Mouse (Mus musculus) CH12.LX (cell line): ENCODE measurements around the gene Cand1.

ENCODE experiments used
- CTCF ChIP-seq, 2 experiments: IDR thresholded peaks in 1 of 2; conservative IDR thresholded peaks in 1 of 2; 2 replicates each; pipeline ENCODE4 v1.5.1; 2011 to 2012; ENCODE audit warnings: low read depth in 2 of 2, low read length in 2 of 2, improper control_type of control experiment in 1 of 2, inconsistent platforms in 1 of 2, mild to moderate bottlenecking in 1 of 2, moderate library complexity in 1 of 2
- JUND ChIP-seq: conservative IDR thresholded peaks from 2 replicates; pipeline ENCODE4 v1.6.1; 2011; ENCODE audit warnings: low read depth, low read length, improper control_type of control experiment
- MYC ChIP-seq: IDR thresholded peaks from 2 replicates; pipeline ENCODE4 v1.6.1; 2011; ENCODE audit warnings: low read depth, mild to moderate bottlenecking, improper control_type of control experiment, low read length
- NELFE ChIP-seq: IDR thresholded peaks from 2 replicates; pipeline ENCODE4 v1.6.1; 2011; ENCODE audit warnings: low read depth, low read length, improper control_type of control experiment

- TF ChIP-seq MYC (no peak), JUND (no peak), CTCF (conservative IDR thresholded peaks at IDR 0.05 in 1 of 2, IDR thresholded peaks at IDR 0.05 in 1 of 2; ENCODE audit: low read depth in 2 of 2, low read length in 2 of 2) (no peak), NELFE (no peak)
These were observed 18.2 kb downstream of the Cand1 start for GRCm38 (mm10) chr10:119221631-119222030.
